Mouse (Mus musculus) myocyte (in vitro differentiated cells): Measurements from ENCODE around the gene Upp2. TPM values are rescaled to one million over a fixed set of nuclear protein-coding genes. Genes with fewer than 3 reads are reported as not detected.

Experiments
- H3K27me3 ChIP-seq: one replicate; pipeline ENCODE4 v1.6.1; 2011; ENCODE audit not compliant: control insufficient read depth, insufficient read depth, insufficient read length
- H3K36me3 ChIP-seq: one replicate; pipeline ENCODE4 v1.6.1; 2011; ENCODE audit not compliant: control insufficient read depth, insufficient read depth
- H3K4me2 ChIP-seq: one replicate; pipeline ENCODE4 v1.6.1; 2011; ENCODE audit warnings: low read depth, control low read depth
- H3K4me3 ChIP-seq: one replicate; pipeline ENCODE4 v1.5.1; 2011; ENCODE audit warnings: mild to moderate bottlenecking, control low read depth, moderate library complexity
- H3K79me2 ChIP-seq: one replicate; pipeline ENCODE4 v1.6.1; 2011; ENCODE audit not compliant: control insufficient read depth, insufficient read depth
- H3ac ChIP-seq: one replicate; pipeline ENCODE4 v1.6.1; 2011; ENCODE audit not compliant: control insufficient read depth, insufficient read length
- CEBPB ChIP-seq: IDR thresholded peaks from 2 replicates; pipeline ENCODE4 v1.6.1; 2011; ENCODE audit warnings: mild to moderate bottlenecking, moderate library complexity; ENCODE audit not compliant: poor library complexity, insufficient read depth, severe bottlenecking
- E2F4 ChIP-seq: IDR thresholded peaks from one replicate; pipeline ENCODE4 v1.6.1; 2011; ENCODE audit warnings: mild to moderate bottlenecking, control low read depth, moderate library complexity; ENCODE audit not compliant: insufficient read depth
- MAX ChIP-seq: IDR thresholded peaks from one replicate; pipeline ENCODE4 v1.6.1; 2011; ENCODE audit warnings: low read depth, mild to moderate bottlenecking, control low read depth
- MYOD1 ChIP-seq, 3 experiments: IDR thresholded peaks; one replicate each; pipeline ENCODE4 v1.6.1; 2011; ENCODE audit warnings: control low read depth in 2 of 3, low read depth in 2 of 3, mild to moderate bottlenecking in 2 of 3, moderate library complexity in 1 of 3; ENCODE audit not compliant: insufficient read length in 2 of 3, control insufficient read depth in 1 of 3
- MYOG ChIP-seq, 3 experiments: IDR thresholded peaks; one replicate each; pipeline ENCODE4 v1.6.1; 2011; ENCODE audit warnings: control low read depth in 2 of 3, low read depth in 2 of 3, mild to moderate bottlenecking in 2 of 3; ENCODE audit not compliant: insufficient read length in 2 of 3, control insufficient read depth in 1 of 3, insufficient read depth in 1 of 3
- POLR2A ChIP-seq: IDR thresholded peaks from one replicate; pipeline ENCODE4 v1.6.1; 2011; ENCODE audit warnings: low read depth, mild to moderate bottlenecking, control low read depth, moderate library complexity; ENCODE audit not compliant: insufficient read length
- POLR2AphosphoS2 ChIP-seq: IDR thresholded peaks from one replicate; pipeline ENCODE4 v1.6.1; 2011; ENCODE audit warnings: low read depth, control low read depth; ENCODE audit not compliant: insufficient read length
- REST ChIP-seq: IDR thresholded peaks from one replicate; pipeline ENCODE4 v1.6.1; 2011; ENCODE audit warnings: mild to moderate bottlenecking, control low read depth, moderate library complexity; ENCODE audit not compliant: insufficient read depth, insufficient read length
- SRF ChIP-seq: IDR thresholded peaks from one replicate; pipeline ENCODE4 v1.6.1; 2011; ENCODE audit warnings: low read depth; ENCODE audit not compliant: control insufficient read depth, insufficient read length
- TCF12 ChIP-seq: IDR thresholded peaks from one replicate; pipeline ENCODE4 v1.6.1; 2011; ENCODE audit warnings: mild to moderate bottlenecking, control low read depth; ENCODE audit not compliant: poor library complexity, insufficient read depth, severe bottlenecking
- TCF3 ChIP-seq: IDR thresholded peaks from one replicate; pipeline ENCODE4 v1.6.1; 2011; ENCODE audit warnings: low read depth, control low read depth; ENCODE audit not compliant: insufficient read length
- USF1 ChIP-seq: IDR thresholded peaks from one replicate; pipeline ENCODE4 v1.6.1; 2011; ENCODE audit warnings: low read depth, mild to moderate bottlenecking, control low read depth, moderate library complexity
- polyA plus RNA-seq: library from polyadenylated mRNA; unstranded; fragments of >200 nt; fragmentation: generic; extraction: Trizol; gene quantifications from one replicate; pipeline ENCODE4 v1.2.1, GENCODE M21; 2012; ENCODE audit warnings: missing spikeins

Upp2 gene
- polyA plus RNA-seq, 1 experiment = 8.3 TPM

DNA sequence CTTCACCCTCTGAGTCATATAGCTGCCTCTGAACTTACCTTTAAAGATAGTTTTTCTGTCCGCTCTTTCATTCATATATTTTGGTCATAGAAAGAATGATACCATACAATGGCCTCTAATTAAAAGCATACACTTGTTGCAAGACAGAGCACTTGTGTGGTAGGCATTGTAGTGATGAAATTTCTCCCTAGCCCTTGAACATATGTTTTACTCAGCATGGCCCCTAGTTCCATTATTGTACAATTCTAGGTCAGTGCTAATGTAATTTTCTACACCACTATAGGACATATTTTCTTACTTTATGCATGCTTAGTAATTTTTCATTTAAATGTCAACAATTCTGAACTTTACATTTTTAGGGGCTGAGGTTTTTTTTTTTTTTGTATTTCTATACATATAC lies 89.9 kb downstream of the Upp2 start:
- no peaks in the 10 kb centered on the region for H3K27me3 ChIP-seq
- H3K4me2 ChIP-seq = no peak overlapping the region
- H3ac ChIP-seq = no peak overlapping the region
- H3K4me3 ChIP-seq = no peak overlapping the region
- H3K79me2 ChIP-seq = no peaks in the 10 kb centered on the region
- TF ChIP-seq USF1 (no peak), TCF3 (no peak), CEBPB (no peak), MAX (no peak), POLR2A (no peak), TCF12 (no peak), E2F4 (no peak), MYOG (IDR thresholded peaks at IDR 0.05; ENCODE audit: control insufficient read depth in 1 of 3, insufficient read depth in 1 of 3, insufficient read length in 2 of 3, low read depth in 2 of 3) (no peak), POLR2AphosphoS2 (no peak), REST (no peak), SRF (no peak), MYOD1 (IDR thresholded peaks at IDR 0.05; ENCODE audit: control insufficient read depth in 1 of 3, insufficient read length in 2 of 3, low read depth in 2 of 3) (no peak)
- no peaks in the 10 kb centered on the region for H3K36me3 ChIP-seq

- H3ac ChIP-seq = no peak overlapping the region
- no peaks in the 10 kb centered on the region for H3K27me3 ChIP-seq
- TF ChIP-seq SRF (no peak), E2F4 (no peak), TCF3 (no peak), POLR2AphosphoS2 (no peak), REST (no peak), MAX (no peak), MYOD1 (IDR thresholded peaks at IDR 0.05; ENCODE audit: control insufficient read depth in 1 of 3, insufficient read length in 2 of 3, low read depth in 2 of 3) (no peak), POLR2A (no peak), MYOG (IDR thresholded peaks at IDR 0.05; ENCODE audit: control insufficient read depth in 1 of 3, insufficient read depth in 1 of 3, insufficient read length in 2 of 3, low read depth in 2 of 3) (no peak), CEBPB (no peak), USF1 (no peak)
- H3K4me3 ChIP-seq = no peak overlapping the region
- H3K36me3 ChIP-seq = no peaks in the 10 kb centered on the region
- H3K79me2 ChIP-seq = no peaks in the 10 kb centered on the region
- H3K4me2 ChIP-seq = no peak overlapping the region
Measured at GRCm38 (mm10) chr2:58657855-58658254, 90.8 kb downstream of the Upp2 start.

GRCm38 (mm10) chr2:58660591-58660990 lies 93.5 kb downstream of the Upp2 start:
- H3K27me3 ChIP-seq = no peaks in the 10 kb centered on the region
- H3ac ChIP-seq = no peak overlapping the region
- H3K79me2 ChIP-seq = no peaks in the 10 kb centered on the region
- H3K4me2 ChIP-seq = no peak overlapping the region
- TF ChIP-seq POLR2A = no peak
- TF ChIP-seq TCF3 = no peak
- TF ChIP-seq SRF = no peak
- TF ChIP-seq E2F4 = no peak
- no peak for TF ChIP-seq CEBPB
- no peak for TF ChIP-seq REST
- no peak for TF ChIP-seq MYOD1 (IDR thresholded peaks at IDR 0.05; ENCODE audit: control insufficient read depth in 1 of 3, insufficient read length in 2 of 3, low read depth in 2 of 3)
- TF ChIP-seq POLR2AphosphoS2 = no peak
- TF ChIP-seq MAX = no peak
- no peak for TF ChIP-seq TCF12
- TF ChIP-seq USF1 = no peak
- no peak for TF ChIP-seq MYOG (IDR thresholded peaks at IDR 0.05; ENCODE audit: control insufficient read depth in 1 of 3, insufficient read depth in 1 of 3, insufficient read length in 2 of 3, low read depth in 2 of 3)
- H3K4me3 ChIP-seq = no peak overlapping the region
- no peaks in the 10 kb centered on the region for H3K36me3 ChIP-seq

- Histone ChIP-seq H3ac (no peak overlapping the region), H3K79me2 (no peaks in the 10 kb centered on the region), H3K4me2 (no peak overlapping the region), H3K4me3 (no peak overlapping the region), H3K27me3 (no peaks in the 10 kb centered on the region), H3K36me3 (no peaks in the 10 kb centered on the region)
- TF ChIP-seq MAX (no peak), REST (no peak), POLR2AphosphoS2 (no peak), POLR2A (no peak), E2F4 (no peak), TCF3 (no peak), USF1 (no peak), MYOD1 (IDR thresholded peaks at IDR 0.05; ENCODE audit: control insufficient read depth in 1 of 3, insufficient read length in 2 of 3, low read depth in 2 of 3) (no peak), SRF (no peak), CEBPB (no peak), TCF12 (no peak), MYOG (IDR thresholded peaks at IDR 0.05; ENCODE audit: control insufficient read depth in 1 of 3, insufficient read depth in 1 of 3, insufficient read length in 2 of 3, low read depth in 2 of 3) (no peak)
Measured at GRCm38 (mm10) chr2:58661116-58661515, 94.0 kb downstream of the Upp2 start.
